Mouse (Mus musculus) cerebellum, postnatal 14 days (tissue): Measurements from ENCODE around the gene Pid1.

Experiments used
- DNase-seq, 2 experiments: peaks; one replicate each; pipeline ENCODE4 v3.0.0; 2021; ENCODE audit warnings: mixed read lengths in 2 of 2

Pid1 gene

DNA sequence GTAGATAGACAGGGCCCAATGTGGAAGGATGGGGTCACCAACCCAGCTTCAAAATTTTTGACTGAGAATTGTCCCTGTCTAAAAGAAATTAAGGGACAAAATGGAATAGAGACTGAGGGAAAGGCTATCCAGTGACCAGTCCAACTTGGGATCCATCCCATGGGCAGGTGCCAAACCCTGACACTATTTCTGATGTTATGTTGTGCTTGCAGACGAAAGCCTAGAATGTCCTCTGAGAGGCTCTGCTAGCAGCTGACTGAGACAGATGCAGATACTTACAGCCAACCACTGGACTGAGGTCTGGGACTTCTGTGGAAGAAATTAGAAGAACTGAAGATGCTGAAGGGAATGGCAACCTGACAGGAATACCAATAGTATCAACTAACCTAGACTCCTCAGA, 338.2 kb downstream of the Pid1 start:
- no peak for DNase-seq

DNA sequence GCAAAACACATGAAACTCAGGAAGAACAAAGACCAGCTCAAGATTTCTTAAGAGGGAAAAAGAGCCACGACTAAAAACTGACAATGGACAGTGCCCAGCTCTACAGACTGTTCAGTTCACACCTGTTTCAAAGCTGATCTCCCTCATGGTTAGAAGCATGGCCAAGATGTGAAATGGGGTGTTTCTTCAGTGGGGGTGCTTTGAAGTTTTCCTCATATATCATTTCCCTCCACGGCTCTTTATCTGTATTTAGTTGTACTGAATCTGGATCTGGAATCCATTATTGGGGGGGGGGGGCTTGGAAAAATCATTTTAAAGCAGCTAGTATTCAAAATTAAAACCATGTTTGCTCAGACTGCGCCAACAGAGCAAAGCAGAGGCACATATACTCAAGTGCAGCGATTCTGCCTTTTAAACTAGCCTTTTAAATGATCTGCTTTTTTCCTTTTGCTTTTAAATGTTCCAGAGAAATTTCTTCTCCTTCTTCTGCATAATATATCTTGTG, 351.1 kb downstream of the Pid1 start:
- DNase-seq: no peak

DNA sequence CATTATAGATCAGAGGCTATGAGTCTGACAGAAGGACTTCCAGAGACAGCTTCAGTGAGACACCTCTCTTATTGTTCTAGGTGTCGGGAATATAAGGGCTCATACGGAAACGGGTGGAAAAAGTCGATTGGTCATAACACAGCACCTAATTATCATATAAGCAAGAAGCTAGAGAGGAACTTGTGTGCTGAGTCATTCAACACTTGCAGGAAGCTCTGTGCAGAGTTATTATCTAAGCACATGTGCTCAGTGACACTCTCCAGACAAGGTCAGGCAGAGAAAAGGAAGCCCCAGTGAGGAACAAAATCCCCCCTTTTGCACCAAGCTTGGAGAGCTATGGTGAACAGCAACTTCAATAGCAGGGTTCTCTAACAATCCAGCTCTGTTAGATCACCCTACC, 361.4 kb downstream of the Pid1 start:
- no peak for DNase-seq
